14 mouse cellular contexts compared by ENCODE assay signal in the genomic region with DNA sequence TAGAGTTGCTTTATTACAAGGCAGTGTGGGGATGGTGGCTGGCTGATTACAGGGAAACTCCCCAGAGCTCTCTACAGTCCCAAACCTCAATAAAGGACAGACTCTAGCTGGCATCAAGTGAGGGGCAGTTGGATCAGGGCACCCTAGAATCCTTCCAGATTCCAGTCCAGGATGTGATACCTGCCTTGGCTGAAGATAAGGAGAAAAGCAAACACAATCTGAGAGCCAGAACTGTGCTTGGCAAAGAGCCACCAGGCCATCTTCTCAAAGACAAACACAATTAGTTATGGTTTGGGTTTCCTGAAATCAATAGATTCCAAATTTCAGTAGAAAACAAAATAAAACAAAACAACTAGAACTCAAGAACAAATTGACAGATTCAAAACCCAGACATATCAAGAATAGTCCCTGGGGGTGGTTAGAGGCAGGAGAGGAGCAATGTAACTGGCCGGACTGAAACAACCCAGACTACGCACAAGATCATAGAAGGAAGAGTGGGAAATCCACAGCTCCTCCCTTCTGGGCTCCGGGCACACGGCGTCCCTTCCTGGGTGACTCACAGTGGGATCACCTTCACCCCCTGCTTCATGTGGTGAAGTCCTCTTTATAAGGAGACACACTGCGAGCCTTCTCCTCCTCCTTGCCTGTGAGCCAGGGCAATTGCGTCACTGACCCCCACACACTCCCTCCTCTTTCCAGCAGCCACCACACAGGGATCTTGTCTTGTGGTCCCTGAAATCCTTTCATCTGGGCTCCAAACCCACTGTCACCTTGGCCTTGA.
DNase-seq lines count a peak whose midpoint lies in the region; ATAC-seq and TF ChIP-seq lines count a peak whose summit lies in the region.
"Had no signal": no experiment of that assay in that cellular context is flagged by ENCODE, and none has a peak within 500 bp of the region (broad histone marks: within the 10 kb centered on the region; RNA-seq: fewer than 3 reads in every experiment).

No protein-coding gene starts in this region.

- peak; percentile 59; the same call in 1 of the 2 replicates for ATAC-seq in intestine, postnatal 0 days

- no peaks in the 10 kb centered on the region for H3K36me3 ChIP-seq in intestine, postnatal 0 days (ENCODE audit: control insufficient read depth, insufficient read depth)
- H3K36me3 ChIP-seq: embryonic facial prominence, embryonic 10.5 days; limb, embryonic 13.5 days had no signal

- no peak overlapping the region for H3K9ac ChIP-seq in intestine, postnatal 0 days (ENCODE audit: low read depth, low read length)
- H3K9ac ChIP-seq: limb, embryonic 13.5 days; lung, embryonic 14.5 days had no signal

- 45% methylated on average over 7 of the region's 7 CpGs for WGBS in cerebellum, adult 2 months
- WGBS in intestine, postnatal 0 days = 35% methylated on average over 7 of the region's 7 CpGs

- no peak overlapping the region for H3K4me2 ChIP-seq in intestine, postnatal 0 days (replicated peaks; ENCODE audit: low read depth)
- H3K4me2 ChIP-seq: limb, embryonic 13.5 days; lung, embryonic 14.5 days had no signal

- no peak for TF ChIP-seq POLR2A in cerebellum, adult 2 months (IDR thresholded peaks at IDR 0.05; ENCODE audit: borderline replicate concordance, insufficient read depth, low read length)

- H3K27me3 ChIP-seq in cerebellum, adult 2 months (ENCODE audit: control insufficient read depth, insufficient read depth, low read length) = no peaks in the 10 kb centered on the region
- no peaks in the 10 kb centered on the region for H3K27me3 ChIP-seq in intestine, postnatal 0 days (replicated peaks; ENCODE audit: control insufficient read depth, insufficient read depth, low read length)

- H3K9me3 ChIP-seq in intestine, postnatal 0 days (ENCODE audit: control insufficient read depth) = no peaks in the 10 kb centered on the region
- H3K9me3 ChIP-seq: embryonic facial prominence, embryonic 10.5 days; limb, embryonic 13.5 days had no signal

- no peak overlapping the region for H3K4me3 ChIP-seq in cerebellum, adult 2 months (replicated peaks; ENCODE audit: insufficient read depth, low read depth, low read length)
- H3K4me3 ChIP-seq in intestine, postnatal 0 days (ENCODE audit: low read depth, low read length) = no peak overlapping the region
- H3K4me3 ChIP-seq: embryonic facial prominence, embryonic 10.5 days; limb, embryonic 13.5 days had no signal

- TF ChIP-seq CTCF in cerebellum, adult 2 months (IDR thresholded peaks at IDR 0.05; ENCODE audit: borderline replicate concordance, insufficient read depth, low read depth, low read length) = no peak
- TF ChIP-seq CTCF in intestine, postnatal 0 days (IDR thresholded peaks at IDR 0.05; ENCODE audit: low read depth) = no peak

- intact Hi-C loops in left cerebral cortex, postnatal 10 days (cut with DNase I) = no loop called here

- peak; percentile 10 to 34 for DNase-seq in cerebellum, postnatal 25 days
- DNase-seq in cerebellum, adult 2 months = no peak
- DNase-seq in 3134 (ENCODE audit: extremely low read depth, insufficient read length, low spot score) = peak; percentile 76
- DNase-seq in adrenal gland, adult 2 months = peak; percentile 66
- DNase-seq in layer of hippocampus, adult 11-12 months (ENCODE audit: low spot score) = no peak
- DNase-seq in left cerebral cortex, postnatal 10 days (ENCODE audit: extremely low spot score in 1 of 2, low spot score in 2 of 2) = no peak
- DNase-seq in left cerebral cortex, adult 8-10 months (ENCODE audit: low spot score in 2 of 2) = no peak
- DNase-seq: cerebellum, adult 11 months; kidney, adult 8-10 months; lung, embryonic 14.5 days; thymus, adult 18-20 months had no signal

- no peak overlapping the region for H3K27ac ChIP-seq in cerebellum, adult 2 months (ENCODE audit: insufficient read depth, low read length)
- H3K27ac ChIP-seq in intestine, postnatal 0 days (ENCODE audit: low read depth, low read length) = no peak overlapping the region
- H3K27ac ChIP-seq: embryonic facial prominence, embryonic 10.5 days; limb, embryonic 13.5 days had no signal

- no peaks in the 10 kb centered on the region for H3K4me1 ChIP-seq in cerebellum, adult 2 months (ENCODE audit: control insufficient read depth, insufficient read depth, low read length)
- H3K4me1 ChIP-seq in intestine, postnatal 0 days (replicated peaks; ENCODE audit: control insufficient read depth, insufficient read depth, low read length) = peaks cover 5% of the 10 kb centered on the region; the same call in 1 of the 2 replicates
- H3K4me1 ChIP-seq: embryonic facial prominence, embryonic 10.5 days had no signal

Comparison
In these comparisons a context has a peak if more than half of its experiments do, and no peak if none do; other contexts are left out.
1. DNase-seq: peak in cerebellum, postnatal 25 days (2 of 2), 3134 (single experiment) and adrenal gland, adult 2 months (single experiment); none in cerebellum, adult 2 months (0 of 2), layer of hippocampus, adult 11-12 months (single experiment), left cerebral cortex, postnatal 10 days (0 of 2) and left cerebral cortex, adult 8-10 months (0 of 2).